Mouse (Mus musculus): ENCODE data around the gene Mtor. TPM values are rescaled to one million over a fixed set of nuclear protein-coding genes. Genes with fewer than 3 reads are reported as not detected.
A peak's percentile ranks its signal among the peaks of the same experiment; 100 is the strongest.

The Mtor gene
- polyA plus RNA-seq, 1 experiment from 2014 or later, result 13.0 TPM

- Histone ChIP-seq H3K36me3 (replicated peaks; ENCODE audit: insufficient read depth, low read length) (peaks cover 85% of the 10 kb centered on the region), H3K27ac (ENCODE audit: low read depth) (no peak overlapping the region), H3K9me3 (ENCODE audit: low read length) (no peaks in the 10 kb centered on the region), H3K9ac (replicated peaks) (no peak overlapping the region), H3K27me3 (ENCODE audit: insufficient read depth, low read length) (no peaks in the 10 kb centered on the region), H3K4me2 (ENCODE audit: low read depth, low read length) (no peak overlapping the region), H3K4me1 (ENCODE audit: insufficient read depth) (no peaks in the 10 kb centered on the region), H3K4me3 (ENCODE audit: low read depth, low read length) (no peak overlapping the region)
- 70% methylated on average over 7 of the region's 7 CpGs for WGBS (ENCODE audit: insufficient replicate concordance)
- no peak for TF ChIP-seq CTCF (IDR thresholded peaks at IDR 0.05; ENCODE audit: low read depth)
- no peak for TF ChIP-seq EP300 (IDR thresholded peaks at IDR 0.05; ENCODE audit: low read depth)
- ATAC-seq, result no peak
- no peak for DNase-seq
Observed at GRCm38 (mm10) chr4:148573222-148573621, 124.8 kb downstream of the Mtor start.

- no peak for TF ChIP-seq EP300 (IDR thresholded peaks at IDR 0.05; ENCODE audit: low read depth)
- no peak for TF ChIP-seq CTCF (IDR thresholded peaks at IDR 0.05; ENCODE audit: low read depth)
- Histone ChIP-seq H3K27me3 (ENCODE audit: insufficient read depth, low read length) (no peaks in the 10 kb centered on the region), H3K4me1 (ENCODE audit: insufficient read depth) (peaks cover 10% of the 10 kb centered on the region; the same call in 1 of the 2 replicates), H3K36me3 (replicated peaks; ENCODE audit: insufficient read depth, low read length) (peaks cover 41% of the 10 kb centered on the region), H3K4me2 (ENCODE audit: low read depth, low read length) (no peak overlapping the region), H3K27ac (ENCODE audit: low read depth) (no peak overlapping the region), H3K9ac (replicated peaks) (no peak overlapping the region), H3K4me3 (ENCODE audit: low read depth, low read length) (no peak overlapping the region), H3K9me3 (ENCODE audit: low read length) (no peaks in the 10 kb centered on the region)
- ATAC-seq (no peak), DNase-seq (no peak)
- WGBS (ENCODE audit: insufficient replicate concordance), result 82% methylated on average over 9 of the region's 9 CpGs
Observed at GRCm38 (mm10) chr4:148580765-148581164, 132.4 kb downstream of the Mtor start.

- Histone ChIP-seq H3K27me3 (ENCODE audit: insufficient read depth, low read length) (no peaks in the 10 kb centered on the region), H3K27ac (ENCODE audit: low read depth) (no peak overlapping the region), H3K4me2 (ENCODE audit: low read depth, low read length) (no peak overlapping the region), H3K4me1 (ENCODE audit: insufficient read depth) (peaks cover 10% of the 10 kb centered on the region; the same call in 1 of the 2 replicates), H3K4me3 (ENCODE audit: low read depth, low read length) (no peak overlapping the region), H3K9ac (replicated peaks) (no peak overlapping the region), H3K9me3 (ENCODE audit: low read length) (no peaks in the 10 kb centered on the region), H3K36me3 (replicated peaks; ENCODE audit: insufficient read depth, low read length) (peaks cover 35% of the 10 kb centered on the region)
- WGBS (ENCODE audit: insufficient replicate concordance), result 91% methylated on average over 5 of the region's 5 CpGs
- no peak for ATAC-seq
- no peak for DNase-seq
- TF ChIP-seq EP300 (IDR thresholded peaks at IDR 0.05; ENCODE audit: low read depth) (no peak), CTCF (IDR thresholded peaks at IDR 0.05; ENCODE audit: low read depth) (no peak)
Observed at GRCm38 (mm10) chr4:148581422-148581821, 133.0 kb downstream of the Mtor start.

- TF ChIP-seq CTCF (IDR thresholded peaks at IDR 0.05; ENCODE audit: low read depth), result no peak
- no peak for TF ChIP-seq EP300 (IDR thresholded peaks at IDR 0.05; ENCODE audit: low read depth)
Observed at GRCm38 (mm10) chr4:148583257-148583656, 134.8 kb downstream of the Mtor start.

GRCm38 (mm10) chr4:148586648-148587047, 138.2 kb downstream of the Mtor start:
- ATAC-seq, result no peak
- H3K4me3 ChIP-seq (ENCODE audit: low read depth, low read length), result no peak overlapping the region
- WGBS (ENCODE audit: insufficient replicate concordance), result 25% methylated on average over 9 of the region's 9 CpGs
- H3K4me2 ChIP-seq (ENCODE audit: low read depth, low read length), result no peak overlapping the region
- peaks cover 4% of the 10 kb centered on the region; the same call in 1 of the 2 replicates for H3K36me3 ChIP-seq (replicated peaks; ENCODE audit: insufficient read depth, low read length)
- H3K27me3 ChIP-seq (ENCODE audit: insufficient read depth, low read length), result no peaks in the 10 kb centered on the region
- H3K9me3 ChIP-seq (ENCODE audit: low read length), result no peaks in the 10 kb centered on the region
- DNase-seq, result no peak
- no peak overlapping the region for H3K9ac ChIP-seq (replicated peaks)
- peaks cover 10% of the 10 kb centered on the region; the same call in 1 of the 2 replicates for H3K4me1 ChIP-seq (ENCODE audit: insufficient read depth)
- TF ChIP-seq EP300 (IDR thresholded peaks at IDR 0.05; ENCODE audit: low read depth), result no peak
- no peak for TF ChIP-seq CTCF (IDR thresholded peaks at IDR 0.05; ENCODE audit: low read depth)
- H3K27ac ChIP-seq (ENCODE audit: low read depth), result no peak overlapping the region

More at GRCm38 (mm10) chr4:148583257-148583656, 134.8 kb downstream of the Mtor start:
- H3K27ac ChIP-seq (ENCODE audit: low read depth), result no peak overlapping the region
- H3K36me3 ChIP-seq (replicated peaks; ENCODE audit: insufficient read depth, low read length), result peaks cover 24% of the 10 kb centered on the region
- no peaks in the 10 kb centered on the region for H3K9me3 ChIP-seq (ENCODE audit: low read length)
- no peak overlapping the region for H3K4me3 ChIP-seq (ENCODE audit: low read depth, low read length)
- 19% methylated on average over 4 of the region's 4 CpGs for WGBS (ENCODE audit: insufficient replicate concordance)
- no peaks in the 10 kb centered on the region for H3K27me3 ChIP-seq (ENCODE audit: insufficient read depth, low read length)
- no peak overlapping the region for H3K4me2 ChIP-seq (ENCODE audit: low read depth, low read length)
- H3K9ac ChIP-seq (replicated peaks), result no peak overlapping the region
- DNase-seq, result no peak
- peak; percentile 64 for ATAC-seq
- peaks cover 10% of the 10 kb centered on the region; the same call in 1 of the 2 replicates for H3K4me1 ChIP-seq (ENCODE audit: insufficient read depth)

GRCm38 (mm10) chr4:148588793-148589192, 140.4 kb downstream of the Mtor start:
- no peak overlapping the region for H3K4me2 ChIP-seq (ENCODE audit: low read depth, low read length)
- no peak for TF ChIP-seq CTCF (IDR thresholded peaks at IDR 0.05; ENCODE audit: low read depth)
- no peak for TF ChIP-seq EP300 (IDR thresholded peaks at IDR 0.05; ENCODE audit: low read depth)

More at GRCm38 (mm10) chr4:148588793-148589192, 140.4 kb downstream of the Mtor start:
- 61% methylated on average over 9 of the region's 9 CpGs for WGBS (ENCODE audit: insufficient replicate concordance)
- Histone ChIP-seq H3K36me3 (replicated peaks; ENCODE audit: insufficient read depth, low read length) (peaks cover under 1% of the 10 kb centered on the region; the same call in 1 of the 2 replicates), H3K9ac (replicated peaks) (no peak overlapping the region), H3K4me3 (ENCODE audit: low read depth, low read length) (no peak overlapping the region), H3K27me3 (ENCODE audit: insufficient read depth, low read length) (no peaks in the 10 kb centered on the region), H3K27ac (ENCODE audit: low read depth) (no peak overlapping the region), H3K4me1 (ENCODE audit: insufficient read depth) (peaks cover 14% of the 10 kb centered on the region), H3K9me3 (ENCODE audit: low read length) (no peaks in the 10 kb centered on the region)
- ATAC-seq, result no peak
- DNase-seq, result no peak
